Mouse (Mus musculus) layer of hippocampus, adult 9-11 months (tissue): ENCODE results near the gene Keap1.

Source experiments
- DNase-seq: peaks from one replicate; pipeline ENCODE4 v3.0.0; 2022

The Keap1 gene

GRCm38 (mm10) chr9:21194787-21195493, 44.2 kb downstream of the Keap1 start:
- DNase-seq, result no peak

- DNase-seq, result no peak
These were observed 45.4 kb downstream of the Keap1 start for GRCm38 (mm10) chr9:21193786-21194185.

DNA sequence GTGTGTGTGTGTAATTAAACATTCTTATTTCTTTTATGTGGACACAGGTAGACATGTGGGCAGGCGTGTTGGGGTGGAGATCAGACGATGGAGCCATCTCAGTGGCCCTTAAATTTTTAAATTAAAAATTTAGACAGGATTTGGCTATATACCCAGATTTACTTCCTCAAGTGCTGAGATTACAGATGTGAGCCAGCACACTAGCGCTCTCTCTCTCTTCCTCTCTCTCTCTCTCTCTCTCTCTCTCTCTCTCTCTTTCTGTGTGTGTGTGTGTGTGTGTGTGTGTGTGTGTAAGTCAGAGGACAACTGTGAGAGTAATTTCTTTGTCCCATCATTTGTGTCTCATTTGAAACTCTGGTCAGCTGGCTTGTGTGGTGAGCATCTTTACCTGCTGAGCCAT, 48.5 kb downstream of the Keap1 start:
- no peak for DNase-seq

GRCm38 (mm10) chr9:21189905-21190304, 49.3 kb downstream of the Keap1 start:
- no peak for DNase-seq

DNA sequence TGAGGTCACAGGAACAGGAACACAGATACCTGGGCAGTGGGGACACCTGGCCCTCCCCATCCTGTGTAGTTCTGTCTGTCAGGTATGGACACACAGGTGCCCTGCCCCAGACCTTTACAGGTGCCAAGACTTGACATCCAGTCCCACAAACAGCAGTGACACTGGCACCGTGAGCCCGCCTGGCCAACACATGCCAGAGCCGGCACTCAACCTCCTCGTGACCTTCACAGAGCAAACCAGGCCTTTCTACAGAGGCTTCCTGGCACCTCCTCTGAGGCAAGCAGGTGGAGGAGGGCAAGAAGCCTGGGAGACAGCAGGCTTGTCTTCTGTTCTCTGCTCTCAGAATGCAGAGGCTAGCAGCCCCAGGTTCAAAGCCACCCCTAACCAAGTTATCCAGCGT, 53.7 kb downstream of the Keap1 start:
- no peak for DNase-seq

- no peak for DNase-seq
These were observed 54.4 kb downstream of the Keap1 start for GRCm38 (mm10) chr9:21184733-21185132.

- no peak for DNase-seq
These were observed 55.2 kb downstream of the Keap1 start for GRCm38 (mm10) chr9:21183905-21184413.

- DNase-seq, result no peak
These were observed 55.7 kb downstream of the Keap1 start for GRCm38 (mm10) chr9:21183421-21183820.

- no peak for DNase-seq
These were observed 57.5 kb downstream of the Keap1 start for GRCm38 (mm10) chr9:21181421-21182220.

GRCm38 (mm10) chr9:21180841-21181240, 58.3 kb downstream of the Keap1 start:
- no peak for DNase-seq

- DNase-seq, result no peak
These were observed 58.8 kb downstream of the Keap1 start for GRCm38 (mm10) chr9:21180402-21180801.
